Mouse (Mus musculus): Measurements from ENCODE around the gene Nxpe4. TPM values are rescaled to one million over a fixed set of nuclear protein-coding genes. Genes with fewer than 3 reads are reported as not detected.

Gene Nxpe4
- polyA plus RNA-seq, 2 experiments from 2014 or later, result 0.34 to 5.5 TPM

DNA sequence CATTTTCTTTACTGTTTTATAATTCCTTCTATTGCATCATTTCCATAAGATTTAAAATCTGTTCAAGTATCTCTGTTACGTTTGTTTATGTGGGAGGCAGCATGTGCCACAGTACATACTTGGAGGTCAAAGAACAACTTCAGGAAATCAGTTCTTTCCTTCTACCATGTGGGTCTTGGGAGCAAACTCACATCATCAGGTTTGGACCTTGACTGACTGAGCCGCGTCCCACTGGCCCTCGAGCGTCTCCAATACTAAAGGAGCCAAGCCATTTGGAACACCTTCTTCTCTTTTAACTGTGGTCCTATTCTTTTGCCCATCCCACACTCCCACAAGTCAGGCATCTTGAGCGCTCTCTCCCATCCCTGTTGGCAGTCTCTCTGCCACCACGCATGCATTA is 167.8 kb downstream of the Nxpe4 start:
- ATAC-seq, result no peak

DNA sequence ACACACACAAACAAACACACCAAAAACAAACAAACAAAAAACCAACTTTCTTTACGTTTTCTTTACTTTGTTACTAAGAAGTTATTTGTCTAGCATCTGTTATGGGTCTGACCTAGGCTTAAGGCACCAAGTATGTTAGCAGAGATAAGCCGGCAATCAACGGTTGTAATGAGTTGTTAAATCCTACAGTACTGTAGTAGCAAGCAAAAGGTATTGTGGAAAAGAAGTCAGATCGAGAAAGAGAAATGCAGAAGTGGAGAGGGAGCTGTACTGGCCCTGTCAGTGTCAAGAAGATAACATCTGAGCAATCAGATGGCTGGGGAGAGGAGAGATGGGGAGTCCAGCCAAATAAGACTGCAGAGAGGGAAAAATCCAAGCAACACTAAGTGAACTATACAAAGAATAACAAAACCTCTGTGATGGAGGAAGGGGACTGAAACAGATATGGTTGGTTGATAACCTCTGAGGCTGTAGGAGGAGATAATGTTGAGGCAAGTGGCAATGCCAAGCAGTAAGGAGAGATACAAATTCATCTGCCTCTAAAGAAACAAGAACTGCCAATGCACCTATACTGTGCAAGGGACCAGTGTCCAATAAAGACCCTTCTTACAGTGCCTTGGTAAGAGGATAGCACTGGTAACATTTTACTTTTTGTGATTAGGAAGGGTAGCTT is 177.1 kb downstream of the Nxpe4 start:
- ATAC-seq, result no peak

DNA sequence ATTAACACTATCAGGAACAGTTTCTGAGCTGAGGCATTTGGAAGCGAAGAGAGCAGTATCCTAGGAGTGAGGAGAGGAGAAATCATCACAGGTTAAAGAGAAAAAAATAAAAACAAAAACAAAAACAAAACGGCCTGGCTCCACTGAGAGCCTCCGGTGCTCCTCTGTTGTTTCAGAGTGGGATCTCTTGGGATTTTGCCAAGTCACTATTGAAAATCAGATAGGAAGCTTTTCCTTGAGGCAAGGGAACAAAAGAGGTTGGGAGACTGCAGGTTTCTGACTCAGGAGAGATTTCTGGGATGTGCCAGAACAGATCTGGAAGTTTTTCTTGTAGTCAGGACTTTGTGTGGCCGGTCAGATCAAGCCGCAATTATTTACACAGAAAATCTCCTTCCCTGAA is 177.7 kb downstream of the Nxpe4 start:
- no peak for ATAC-seq

DNA sequence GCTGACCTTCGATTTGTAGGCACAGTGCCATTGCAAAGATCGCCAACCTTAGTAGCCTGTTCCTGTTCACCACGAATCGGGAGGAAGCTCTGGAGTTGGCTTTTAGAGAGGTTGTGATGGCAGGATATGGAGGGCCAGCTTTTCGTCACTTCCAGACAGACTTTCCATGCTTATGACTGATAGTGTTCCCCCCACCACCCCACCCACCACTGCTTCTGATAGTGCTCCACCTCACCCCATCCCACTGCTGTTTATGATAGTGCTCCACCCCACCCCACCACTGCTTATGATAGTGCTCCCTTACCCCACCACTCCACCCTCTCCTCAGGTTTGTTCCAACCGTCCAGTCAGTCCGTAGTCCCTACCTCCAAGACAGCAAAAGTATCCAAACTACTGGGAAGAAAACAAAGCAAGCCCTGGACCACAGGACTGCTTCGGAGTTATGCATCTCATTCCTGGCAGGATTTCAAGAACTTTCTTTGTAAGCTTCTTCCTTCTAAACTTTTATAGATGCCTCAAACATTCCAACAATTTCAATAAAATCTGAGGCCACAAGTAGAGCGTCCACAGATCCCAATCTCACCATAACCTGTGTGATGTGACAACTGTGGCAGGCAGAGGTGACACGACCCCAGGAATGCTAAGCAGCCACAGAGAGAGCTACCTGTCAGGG is 179.0 kb downstream of the Nxpe4 start:
- ATAC-seq, result no peak

DNA sequence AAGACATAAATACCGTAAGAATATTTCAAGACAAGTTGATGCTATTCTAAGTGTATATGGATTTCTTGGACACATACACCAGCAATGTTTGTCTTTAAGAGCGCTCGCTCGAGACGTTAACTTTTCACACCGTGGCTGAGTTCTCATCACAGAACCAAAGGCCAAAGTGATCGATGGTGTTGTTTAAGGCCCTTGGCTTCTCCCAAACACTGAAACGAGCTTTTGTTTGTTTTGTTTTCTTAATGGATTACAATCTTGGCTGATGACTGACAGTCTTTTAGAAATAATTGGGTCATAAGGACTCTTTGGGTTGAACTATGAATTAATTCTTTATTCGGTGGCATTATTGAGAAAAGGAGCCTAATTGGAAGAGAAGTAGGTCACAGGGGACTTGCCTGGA is 183.6 kb downstream of the Nxpe4 start:
- no peak for ATAC-seq

DNA sequence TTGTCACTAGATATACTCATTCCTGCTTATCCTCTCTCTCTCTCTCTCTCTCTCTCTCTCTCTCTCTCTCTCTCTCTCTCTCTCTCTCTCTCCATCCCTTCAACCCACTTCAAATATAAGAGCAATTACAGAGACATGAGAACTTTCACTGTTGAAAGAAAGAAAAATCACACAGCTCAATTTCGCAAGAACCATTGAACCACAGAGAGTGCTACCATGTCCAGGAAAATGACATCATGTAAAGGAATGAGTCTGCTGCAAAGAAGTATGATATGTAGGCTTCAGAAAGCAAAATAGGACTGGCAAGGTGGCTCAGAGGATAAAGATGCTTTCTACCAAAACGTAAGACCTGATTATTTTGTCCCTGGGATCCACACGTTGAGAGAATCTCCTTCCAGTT is 184.0 kb downstream of the Nxpe4 start:
- ATAC-seq, result no peak

DNA sequence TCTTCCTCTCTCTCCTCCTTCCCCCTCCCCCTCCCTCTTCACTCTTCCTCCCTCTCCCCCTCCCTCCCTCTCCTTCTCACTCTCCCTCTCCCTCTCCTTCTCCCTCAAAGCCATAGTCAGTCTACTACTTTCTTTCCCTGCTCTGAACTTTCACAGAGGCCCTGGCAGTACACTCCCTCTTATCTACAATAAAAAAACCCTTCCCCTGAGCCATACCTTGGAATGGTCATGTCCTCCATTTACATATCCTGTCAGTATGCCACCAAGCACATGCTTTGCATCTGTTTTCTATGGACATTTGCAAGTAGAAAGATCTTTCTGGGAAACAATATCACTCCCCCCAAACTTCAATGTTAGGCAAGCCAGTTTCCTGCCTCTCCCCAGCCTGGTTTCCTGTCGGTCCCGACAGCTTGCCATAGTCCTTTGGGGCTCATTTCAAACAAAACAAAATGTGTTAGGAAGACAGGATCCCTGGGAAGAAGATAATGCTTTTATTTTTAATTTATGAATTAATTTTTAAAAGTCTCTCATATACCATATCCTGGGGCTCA is 191.4 kb downstream of the Nxpe4 start, which contains the start of gene Nxpe2:
TSS of gene Nxpe2 (minus strand) at position 307 of the 551 bp plus-strand sequence.
- no peak for ATAC-seq

DNA sequence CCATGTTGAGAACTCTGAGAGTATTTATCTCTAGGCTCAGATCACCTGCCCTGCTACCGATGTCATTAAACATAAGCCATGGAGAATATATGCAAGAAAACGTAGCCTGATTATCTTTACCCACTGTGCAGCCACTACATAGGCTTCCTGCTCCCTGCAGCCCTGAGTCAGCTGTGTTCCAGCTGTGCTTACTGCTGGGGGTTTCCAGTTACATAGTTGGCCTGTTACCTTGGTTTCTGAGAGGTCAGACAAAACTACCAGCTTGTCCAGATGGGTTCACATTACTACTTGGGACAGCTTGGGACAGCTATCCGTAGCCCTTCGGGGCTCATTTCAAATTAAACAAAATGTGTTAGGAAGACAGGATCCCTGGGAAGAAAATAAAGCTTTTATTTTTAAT is 192.3 kb downstream of the Nxpe4 start:
- no peak for ATAC-seq

DNA sequence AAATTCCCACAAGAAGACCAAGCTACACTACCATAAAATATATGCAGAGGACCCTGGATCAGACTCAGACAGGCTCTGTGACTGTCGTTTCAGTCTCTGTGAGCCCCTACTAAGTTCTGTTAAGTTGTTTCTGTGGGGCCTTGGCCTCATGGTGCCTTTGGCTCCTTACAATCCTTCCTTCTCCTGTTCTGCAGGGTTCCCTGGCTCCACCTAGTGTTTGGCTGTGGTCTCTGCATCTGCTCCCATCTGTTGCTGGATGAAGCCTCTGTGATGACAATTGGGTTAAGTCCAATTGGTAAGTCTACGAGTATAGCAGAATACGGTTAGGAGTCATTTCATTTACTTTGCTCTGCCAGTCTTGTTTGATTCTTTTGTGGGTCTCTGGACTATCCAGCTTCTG is 193.0 kb downstream of the Nxpe4 start:
- ATAC-seq, result no peak

DNA sequence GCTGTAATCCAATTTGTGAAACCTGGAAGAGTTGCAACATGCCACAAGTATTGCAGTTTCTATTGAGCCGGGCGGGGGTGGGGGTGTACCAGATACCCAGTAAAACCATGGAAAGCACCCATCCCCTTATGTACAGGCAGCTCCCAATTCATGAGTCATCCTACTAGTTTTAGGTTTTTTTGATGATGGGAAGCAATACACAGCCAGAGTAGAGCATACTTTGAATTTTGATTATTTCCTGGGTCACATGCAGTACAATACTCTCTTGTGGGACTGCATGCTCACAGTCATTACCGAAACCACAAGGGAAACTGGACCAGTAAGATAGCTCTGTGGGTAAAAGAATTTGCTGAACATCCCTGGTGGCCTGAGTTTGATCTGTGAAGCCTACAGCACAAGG is 195.3 kb downstream of the Nxpe4 start:
- peak; percentile 85 for ATAC-seq

DNA sequence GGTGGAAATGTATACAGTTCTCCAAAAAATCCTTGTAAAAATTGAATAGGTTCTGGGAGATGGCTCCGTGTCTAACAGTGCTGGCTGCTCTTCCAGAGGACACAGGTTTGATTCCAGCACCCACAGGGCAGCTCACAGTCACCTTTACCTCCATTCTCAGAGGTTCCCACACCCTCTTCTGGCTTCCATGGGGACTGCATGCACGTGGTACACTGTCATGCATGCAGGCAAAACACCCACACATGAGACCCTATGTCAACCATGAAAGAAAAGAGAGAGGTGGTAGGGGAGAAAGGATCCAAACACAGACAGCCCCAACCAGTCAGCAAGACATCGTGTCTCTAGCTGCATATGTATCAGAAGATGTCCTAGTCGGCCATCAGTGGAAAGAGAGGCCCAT is 199.0 kb downstream of the Nxpe4 start:
- no peak for ATAC-seq

DNA sequence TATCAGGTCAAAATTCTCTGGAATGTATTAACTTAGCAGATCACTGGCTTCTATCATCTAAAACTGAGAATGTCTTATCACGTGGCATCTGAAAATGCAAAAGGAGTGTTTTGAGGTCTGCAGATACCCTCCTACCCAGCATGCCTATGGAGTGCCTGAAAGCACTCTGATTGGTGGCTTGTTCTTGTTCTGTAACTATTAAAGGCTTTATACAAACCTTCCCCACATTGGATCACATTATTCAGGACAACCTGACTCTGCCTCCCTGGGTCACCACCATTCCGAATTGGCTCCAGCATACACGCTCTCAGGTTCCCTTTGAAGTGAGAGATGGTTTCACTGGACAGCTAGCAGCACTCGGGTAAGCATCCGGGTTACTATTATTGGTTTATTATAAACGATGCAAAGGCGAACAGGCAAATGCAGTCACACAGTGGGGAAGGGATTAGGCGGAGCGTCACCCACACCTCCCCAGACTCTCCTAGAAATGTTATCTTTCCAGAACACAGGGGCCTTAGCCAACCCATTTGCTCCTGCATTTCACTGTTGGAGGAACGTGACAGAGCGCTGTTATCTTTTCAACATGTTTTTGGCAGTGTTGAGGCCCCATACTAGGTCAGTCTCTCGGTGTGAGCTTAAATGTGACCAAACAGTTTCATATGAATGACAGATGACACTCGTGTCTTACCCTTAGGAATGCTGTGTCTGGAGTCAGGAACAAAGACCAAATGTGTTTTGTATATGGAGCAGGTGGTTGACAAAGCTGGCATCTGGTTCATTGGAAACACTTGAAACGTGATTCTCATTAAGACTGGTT is 200.2 kb downstream of the Nxpe4 start:
- no peak for ATAC-seq

DNA sequence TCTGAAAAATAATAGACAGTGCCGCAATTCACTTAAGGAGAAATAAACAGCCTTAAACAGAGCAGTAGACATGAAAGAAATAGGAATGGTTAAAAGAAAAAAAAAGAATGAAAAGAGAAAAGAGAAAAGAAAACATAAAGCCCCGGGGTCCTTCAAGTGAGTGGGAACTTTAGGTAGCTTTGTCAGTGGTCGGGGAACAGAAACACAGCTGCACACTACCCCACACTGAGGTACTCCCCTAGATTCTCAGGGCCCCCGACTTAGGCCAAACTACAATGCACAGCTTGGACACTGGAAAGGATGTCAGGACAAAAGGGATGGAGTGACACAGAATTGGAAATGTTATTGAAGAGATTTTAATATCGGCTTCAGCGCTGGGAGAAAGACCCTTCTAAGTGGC is 200.9 kb downstream of the Nxpe4 start:
- ATAC-seq, result no peak

DNA sequence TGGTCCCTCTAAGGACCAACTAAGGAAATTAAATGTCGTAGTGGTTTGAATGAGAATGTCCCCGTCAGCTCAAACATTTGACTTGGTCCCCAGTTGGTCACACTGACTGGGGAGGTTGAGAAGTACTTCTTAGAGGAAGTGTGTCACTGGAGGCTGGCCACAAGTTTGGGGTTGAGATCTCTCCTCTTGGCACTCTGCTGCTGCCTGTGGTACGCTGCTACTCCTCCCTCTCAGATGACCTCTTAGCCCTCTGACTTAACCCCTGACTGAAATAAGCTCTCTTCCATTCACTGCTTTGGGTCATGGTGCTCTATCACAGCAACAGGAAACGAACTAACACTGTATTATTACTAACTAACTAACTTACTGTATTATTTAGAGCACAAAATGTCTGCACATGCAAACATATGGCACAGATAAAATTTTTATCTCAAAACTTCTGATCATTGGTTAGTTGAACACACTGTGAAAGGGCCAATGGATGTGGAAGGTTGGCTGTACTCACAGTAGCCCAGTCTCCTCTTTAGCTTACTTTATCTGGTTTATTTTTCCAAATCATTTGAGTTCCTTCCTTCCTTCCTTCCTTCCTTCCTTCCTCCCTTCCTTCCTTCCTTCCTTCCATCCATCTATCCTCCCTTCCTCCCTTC is 211.5 kb downstream of the Nxpe4 start:
- no peak for ATAC-seq

DNA sequence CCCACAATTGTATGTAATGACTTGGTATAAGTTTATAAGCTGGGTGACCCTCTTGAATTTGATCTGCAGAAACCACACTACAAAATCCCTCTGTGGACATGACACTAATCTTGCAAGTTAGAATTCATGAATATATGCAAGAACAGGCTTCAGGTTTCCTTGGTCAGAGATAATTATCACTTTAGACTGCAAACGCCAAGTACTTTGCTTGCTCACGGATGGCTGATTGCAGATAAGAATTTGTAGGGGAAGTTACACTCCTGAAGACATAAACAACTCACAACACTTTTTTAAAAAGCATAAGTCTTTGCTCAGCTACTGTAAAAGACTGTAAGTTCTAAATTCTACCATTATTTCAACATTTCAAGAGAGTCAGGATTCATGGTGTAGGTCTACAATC is 212.5 kb downstream of the Nxpe4 start:
- no peak for ATAC-seq

DNA sequence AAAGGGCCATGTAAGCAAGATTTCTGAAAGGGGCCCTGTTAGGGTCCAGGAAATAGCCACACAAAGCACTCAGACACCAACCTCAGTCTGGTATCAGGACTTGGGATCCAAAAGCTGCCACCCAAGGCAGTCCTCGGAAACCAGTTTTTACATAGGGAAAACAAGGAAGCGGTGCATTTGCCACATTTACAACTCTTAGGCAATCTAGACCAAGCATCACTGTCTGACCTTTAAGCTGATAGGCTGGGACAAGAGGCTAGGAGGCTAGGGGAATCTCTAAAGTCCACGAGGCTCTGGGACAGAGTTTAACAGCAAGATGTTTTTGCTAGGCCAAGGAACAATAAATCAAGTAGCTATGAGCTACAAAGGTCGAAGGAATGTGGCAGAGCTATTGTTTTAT is 226.6 kb downstream of the Nxpe4 start:
- ATAC-seq, result no peak

DNA sequence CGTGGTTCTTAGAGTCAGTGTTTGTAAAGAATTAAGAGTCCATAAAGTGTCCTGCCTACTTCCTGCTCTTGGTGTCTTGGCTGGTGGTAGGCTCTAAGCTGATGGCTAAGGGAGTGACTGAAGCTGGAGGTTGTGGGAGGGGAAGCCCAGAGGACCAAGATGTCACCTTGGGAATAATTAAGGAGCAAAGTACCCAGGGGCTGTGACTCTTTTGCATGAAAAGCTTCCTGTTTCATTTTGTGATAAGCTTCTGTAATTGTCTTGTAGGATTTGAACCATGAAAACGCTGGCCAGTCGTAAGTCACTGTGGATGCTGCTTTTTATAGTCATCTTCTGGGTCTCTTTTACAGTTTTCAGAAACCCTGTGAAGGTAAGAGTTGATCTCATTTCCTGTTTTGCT is 228.2 kb downstream of the Nxpe4 start:
- ATAC-seq, result no peak

DNA sequence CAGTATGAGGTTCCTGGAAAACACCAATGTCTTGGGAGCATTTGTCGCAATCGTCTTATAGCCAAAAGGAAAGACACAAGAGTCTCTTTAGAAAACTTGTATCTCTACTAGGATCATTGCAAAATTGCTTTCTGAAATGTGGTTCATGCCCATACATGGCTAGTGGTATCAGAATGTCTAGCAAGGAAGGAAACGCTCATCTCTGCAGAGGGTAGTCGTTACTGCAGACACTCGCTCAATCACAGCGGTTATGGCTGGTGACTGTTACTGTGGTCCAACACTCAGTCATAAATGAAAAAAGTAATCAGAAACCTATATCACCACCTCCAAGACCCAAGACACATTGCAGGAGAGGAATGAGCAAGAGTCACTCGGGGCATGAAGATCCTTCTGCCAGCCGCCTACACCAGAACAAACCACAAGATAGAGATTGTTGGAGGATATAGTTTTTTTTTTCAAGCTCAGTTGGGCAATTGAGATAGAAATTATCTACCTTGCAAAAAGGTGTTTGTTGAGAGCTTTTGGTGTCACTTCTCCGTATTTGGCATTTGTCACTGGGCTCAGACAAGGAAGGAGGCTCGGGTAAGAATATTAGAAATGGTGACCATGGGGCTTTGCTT is 241.9 kb downstream of the Nxpe4 start:
- ATAC-seq, result peak; percentile 76

DNA sequence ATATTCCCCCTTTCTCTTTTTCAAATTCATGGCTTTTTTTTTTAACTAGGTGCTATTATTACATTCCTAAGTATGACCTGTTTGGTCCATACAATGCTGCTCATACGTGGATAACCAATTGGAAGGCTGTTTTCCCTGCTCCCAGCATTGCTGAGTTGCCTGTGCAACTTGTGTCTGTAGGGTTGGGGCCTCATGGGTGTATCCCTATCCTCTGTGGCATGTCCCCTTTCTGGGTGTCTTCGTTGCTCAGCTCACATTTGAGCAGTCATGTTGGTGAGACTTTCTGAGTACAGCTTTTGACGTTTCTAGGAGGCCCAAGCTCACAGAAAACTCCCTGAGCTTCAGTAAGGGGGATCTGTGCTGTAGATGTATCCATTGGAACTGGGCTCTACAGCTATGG is 242.9 kb downstream of the Nxpe4 start:
- no peak for ATAC-seq

DNA sequence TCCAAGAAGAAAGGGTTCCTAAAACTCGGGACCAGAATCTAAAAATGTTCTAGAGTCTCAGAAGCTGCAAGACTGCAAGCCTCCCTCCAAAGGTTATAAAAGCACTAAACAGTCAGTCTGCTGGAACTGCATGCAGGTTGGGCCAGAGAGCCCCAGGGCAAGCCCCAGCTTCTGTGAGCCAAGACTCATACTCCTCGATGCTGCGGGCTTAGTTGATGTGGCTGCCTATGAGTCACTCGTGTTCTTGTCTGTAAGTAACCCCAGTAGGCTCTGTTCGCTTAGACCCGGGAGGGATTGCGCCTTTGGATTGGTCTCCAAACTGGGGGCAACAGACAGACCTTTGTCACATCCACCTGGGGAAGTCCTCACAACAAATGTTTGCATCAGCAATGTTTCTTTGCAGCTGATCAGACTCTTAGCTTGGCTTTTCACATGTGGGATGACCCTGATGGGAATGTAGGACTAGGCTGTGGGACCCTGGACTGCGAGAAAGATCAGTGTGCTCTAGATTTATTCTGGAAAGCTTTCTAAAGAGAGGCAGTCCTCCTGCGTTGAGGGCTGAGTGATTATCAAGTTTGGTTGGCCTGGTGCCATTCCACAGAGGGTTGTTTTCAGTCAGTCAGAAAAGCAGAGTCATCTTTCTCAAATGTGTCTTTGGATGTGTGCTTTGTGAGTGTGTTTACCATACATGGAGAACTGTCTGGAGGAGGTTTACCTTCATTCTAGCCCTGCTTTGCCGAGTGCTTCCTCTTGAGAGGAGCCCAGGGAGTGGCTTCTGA is 245.9 kb downstream of the Nxpe4 start:
- peak; percentile 37 for ATAC-seq

DNA sequence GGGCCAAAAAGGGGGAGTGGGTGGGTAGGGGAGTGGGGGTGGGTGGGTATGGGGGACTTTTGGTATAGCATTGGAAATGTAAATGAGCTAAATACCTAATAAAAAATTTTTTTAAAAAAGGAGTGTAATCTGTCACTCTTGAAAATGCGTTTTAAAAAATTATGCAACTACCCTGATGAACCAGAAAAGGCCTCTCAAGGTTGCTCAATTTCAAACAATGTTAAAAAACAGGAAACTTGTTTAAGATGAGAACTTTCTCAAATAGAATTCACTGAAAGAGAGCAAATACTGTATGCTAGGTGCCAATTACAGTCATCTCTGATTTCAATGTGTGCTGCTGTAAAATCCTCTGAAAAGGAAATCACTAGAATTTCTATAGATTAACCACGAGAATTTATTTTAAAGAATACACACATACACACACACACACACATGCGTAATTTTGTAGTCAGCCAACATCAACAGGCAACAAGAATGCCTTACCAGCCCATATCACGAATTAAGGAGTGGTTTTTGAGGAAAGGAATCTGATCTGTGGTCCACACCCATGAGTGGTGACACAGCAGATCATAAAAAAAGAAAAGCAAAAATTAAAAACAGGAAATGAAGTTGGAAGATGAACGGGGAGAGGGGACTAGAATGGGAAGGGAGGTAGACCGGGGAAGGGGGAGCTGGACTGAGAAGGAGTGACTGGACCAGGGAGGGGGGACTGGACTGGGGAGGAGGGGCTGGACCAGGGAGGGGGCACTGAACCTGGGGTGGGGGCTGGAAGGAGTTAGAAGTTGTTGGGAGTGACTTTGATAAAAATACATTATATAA is 248.6 kb downstream of the Nxpe4 start:
- ATAC-seq, result no peak
